Mouse (Mus musculus) intestine, embryonic 16.5 days (tissue): Measurements from ENCODE around the gene Zfp213. TPM values are rescaled to one million over a fixed set of nuclear protein-coding genes. Genes with fewer than 3 reads are reported as not detected.
"Not testable (repeated sequence)": the region's sequence is repeated elsewhere in the genome, so short reads cannot be mapped to it uniquely, and the experiment has no call there.

ENCODE experiments used
- ATAC-seq: fragments of 200-750 bp; cut with Nextera tagmentation; 2 replicates; pipeline ENCODE4 v1.8.0; 2017; ENCODE audit warnings: moderate TSS enrichment, moderate library complexity
- H3K27ac ChIP-seq: fragments of 300-500 bp; sonication (generic); 2 replicates; pipeline ENCODE4 v1.5.1; 2014; ENCODE audit warnings: mild to moderate bottlenecking, low read length
- H3K27me3 ChIP-seq: fragments of 300-500 bp; sonication (generic); replicated peaks from 2 replicates; pipeline ENCODE4 v1.6.1; 2014; ENCODE audit warnings: low read length, control low read depth, mixed read lengths; ENCODE audit not compliant: control insufficient read depth, insufficient read depth
- H3K36me3 ChIP-seq: fragments of 300-500 bp; sonication (generic); 2 replicates; pipeline ENCODE4 v1.6.1; 2014; ENCODE audit warnings: low read length, control low read depth; ENCODE audit not compliant: control insufficient read depth, insufficient read depth
- H3K4me1 ChIP-seq: fragments of 300-500 bp; sonication (generic); 2 replicates; pipeline ENCODE4 v1.6.1; 2014; ENCODE audit warnings: low read length, control low read depth, mixed read lengths; ENCODE audit not compliant: control insufficient read depth, insufficient read depth
- H3K4me2 ChIP-seq: fragments of 300-500 bp; sonication (generic); 2 replicates; pipeline ENCODE4 v1.6.1; 2014; ENCODE audit warnings: low read depth, low read length, control low read depth
- H3K4me3 ChIP-seq: fragments of 300-500 bp; sonication (generic); 2 replicates; pipeline ENCODE4 v1.5.1; 2014; ENCODE audit warnings: mild to moderate bottlenecking, low read length
- H3K9ac ChIP-seq: fragments of 300-500 bp; sonication (generic); 2 replicates; pipeline ENCODE4 v1.6.1; 2014; ENCODE audit warnings: low read depth, low read length
- H3K9me3 ChIP-seq: fragments of 300-500 bp; sonication (generic); 2 replicates; pipeline ENCODE4 v1.6.1; 2016; ENCODE audit warnings: low read length, control low read depth; ENCODE audit not compliant: control insufficient read depth
- WGBS: fragments of 180-500 bp; shearing (Covaris S2); extraction: QIAGEN DNeasy Blood & Tissue Kit; methylation state at CpG from one replicate; pipeline ENCODE4 v1.1.7; 2014; 5-methylcytosine and 5-hydroxymethylcytosine counted together
- polyA plus RNA-seq: library from polyadenylated mRNA; unstranded; fragments of >200 nt; fragmentation: Nextera tagmentation; extraction: Ambion mirVana; gene quantifications from 2 replicates; pipeline ENCODE4 v1.2.1, GENCODE M21; 2015

The Zfp213 gene
- polyA plus RNA-seq, 1 experiment from 2014 or later, result 16.0 TPM

DNA sequence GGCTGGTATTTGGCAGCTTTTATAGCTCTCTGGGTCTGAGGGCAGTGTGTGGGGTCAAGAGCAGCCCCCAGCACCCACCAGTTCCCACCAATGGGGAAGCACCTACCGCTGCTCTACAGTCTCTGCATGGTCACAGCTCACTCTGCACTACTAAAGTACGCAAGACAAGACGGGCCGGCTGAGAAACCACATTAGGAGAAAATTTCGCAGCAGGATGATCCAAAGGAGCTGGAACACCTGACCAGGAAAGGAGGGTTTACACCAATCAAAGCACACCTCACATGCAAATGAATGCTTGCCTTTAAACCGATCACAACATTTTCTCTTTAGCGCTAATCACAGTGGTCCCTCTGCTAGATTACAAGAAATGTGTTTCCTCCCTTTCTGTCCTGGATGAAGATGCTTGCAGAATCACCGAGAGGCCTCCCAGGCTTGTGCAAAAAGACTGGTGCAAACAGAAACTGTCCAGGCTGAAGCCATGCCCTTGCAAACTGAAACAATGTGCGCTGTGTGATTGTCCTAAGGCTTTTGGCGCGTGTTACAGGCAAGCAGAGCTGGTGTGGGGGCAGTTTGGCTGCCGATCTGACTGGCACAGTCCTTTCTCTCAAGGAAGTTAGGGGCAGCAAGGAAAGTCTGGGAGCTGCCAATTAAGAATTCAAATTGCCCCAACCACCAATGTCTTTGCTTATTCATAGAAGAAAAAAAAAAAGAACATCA is 21.9 kb downstream of the Zfp213 start:
- no peak overlapping the region for H3K4me3 ChIP-seq
- peaks cover 14% of the 10 kb centered on the region; the same call in 1 of the 2 replicates for H3K4me1 ChIP-seq
- no peaks in the 10 kb centered on the region for H3K36me3 ChIP-seq
- peak overlapping the region; percentile 24; the same call in 1 of the 2 replicates for H3K4me2 ChIP-seq
- no peaks in the 10 kb centered on the region for H3K9me3 ChIP-seq
- ATAC-seq, result no peak
- 23% methylated on average over 12 of the region's 12 CpGs for WGBS
- H3K9ac ChIP-seq, result no peak overlapping the region
- no peak overlapping the region for H3K27ac ChIP-seq
- H3K27me3 ChIP-seq, result 0 out of 2 replicates have a peak, but pooled peaks cover 2% of the 10 kb centered on the region

DNA sequence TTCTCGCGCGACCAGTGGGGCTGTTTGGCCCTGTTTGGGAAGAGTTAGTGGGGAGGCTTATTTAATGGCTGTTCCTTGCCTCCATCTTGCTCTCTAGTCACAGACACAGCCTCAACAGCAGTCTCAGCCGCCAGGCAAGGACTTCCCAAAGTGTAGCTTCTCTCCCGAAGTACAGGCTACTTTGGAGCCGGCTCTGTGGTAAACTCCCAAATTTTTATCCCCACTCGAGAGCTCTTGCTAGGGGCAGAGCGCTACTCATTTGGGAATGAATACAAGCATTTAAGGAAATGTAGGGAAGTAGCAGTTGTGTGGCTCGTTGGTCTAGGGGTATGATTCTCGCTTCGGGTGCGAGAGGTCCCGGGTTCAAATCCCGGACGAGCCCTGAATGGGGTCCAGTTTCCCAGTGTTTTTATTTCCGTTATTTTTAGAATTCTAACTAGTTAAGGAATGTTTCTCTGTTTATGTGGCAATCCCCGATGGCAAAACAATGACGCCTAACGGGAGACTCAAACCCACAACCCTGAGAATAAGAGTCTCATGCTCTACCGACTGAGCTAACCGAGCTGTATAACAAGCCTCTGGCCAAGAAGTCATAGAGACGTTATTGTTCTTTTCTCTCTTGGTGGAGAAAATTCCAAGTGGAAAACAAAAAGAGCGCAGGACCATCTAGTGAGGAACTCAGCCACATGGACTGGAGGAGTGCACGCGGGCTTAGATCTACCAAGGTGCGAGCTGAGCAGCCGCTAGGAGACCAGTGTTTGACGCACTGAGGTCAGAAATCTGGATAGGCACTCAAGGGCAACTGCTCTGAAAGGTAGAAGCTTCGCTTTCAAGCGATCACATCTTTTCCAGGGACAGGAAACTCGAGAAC is 23.2 kb downstream of the Zfp213 start:
- Histone ChIP-seq H3K4me2 (0 out of 2 replicates have a peak overlapping the region, but pooled peaks have one; percentile 14), H3K9me3 (no peaks in the 10 kb centered on the region), H3K4me1 (peaks cover 14% of the 10 kb centered on the region; the same call in 1 of the 2 replicates), H3K27me3 (0 out of 2 replicates have a peak, but pooled peaks cover 2% of the 10 kb centered on the region), H3K4me3 (no peak overlapping the region), H3K9ac (no peak overlapping the region), H3K36me3 (no peaks in the 10 kb centered on the region), H3K27ac (no peak overlapping the region)
- ATAC-seq, result no peak
- 28% methylated on average over 31 of the region's 31 CpGs for WGBS

DNA sequence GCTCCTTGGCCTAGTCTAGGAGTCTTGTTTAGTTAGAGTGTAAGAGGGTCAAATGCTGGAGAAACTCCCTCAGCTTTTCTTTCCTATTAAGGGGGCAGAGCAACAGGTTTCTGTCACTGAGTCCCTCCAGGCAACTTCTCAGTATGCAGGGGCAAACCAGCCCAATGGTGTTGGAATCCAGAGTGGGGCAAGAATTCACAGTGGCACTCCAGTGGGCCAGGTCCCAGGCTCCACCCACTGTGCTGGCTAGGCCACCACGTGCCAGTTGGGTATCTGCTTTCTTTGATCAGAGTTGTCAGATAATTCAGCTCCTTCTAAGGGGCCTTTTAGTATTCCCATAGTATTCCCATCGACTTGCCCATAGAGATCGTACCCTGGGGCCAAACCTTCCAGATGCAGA is 23.9 kb downstream of the Zfp213 start:
- H3K9ac ChIP-seq, result no peak overlapping the region
- H3K36me3 ChIP-seq, result no peaks in the 10 kb centered on the region
- H3K4me1 ChIP-seq, result peaks cover 14% of the 10 kb centered on the region; the same call in 1 of the 2 replicates
- no peaks in the 10 kb centered on the region for H3K9me3 ChIP-seq
- no peak for ATAC-seq
- H3K27me3 ChIP-seq, result peaks cover 3% of the 10 kb centered on the region; the same call in 1 of the 2 replicates
- H3K4me2 ChIP-seq, result no peak overlapping the region
- no peak overlapping the region for H3K27ac ChIP-seq
- 46% methylated on average over 3 of the region's 3 CpGs for WGBS
- no peak overlapping the region for H3K4me3 ChIP-seq

DNA sequence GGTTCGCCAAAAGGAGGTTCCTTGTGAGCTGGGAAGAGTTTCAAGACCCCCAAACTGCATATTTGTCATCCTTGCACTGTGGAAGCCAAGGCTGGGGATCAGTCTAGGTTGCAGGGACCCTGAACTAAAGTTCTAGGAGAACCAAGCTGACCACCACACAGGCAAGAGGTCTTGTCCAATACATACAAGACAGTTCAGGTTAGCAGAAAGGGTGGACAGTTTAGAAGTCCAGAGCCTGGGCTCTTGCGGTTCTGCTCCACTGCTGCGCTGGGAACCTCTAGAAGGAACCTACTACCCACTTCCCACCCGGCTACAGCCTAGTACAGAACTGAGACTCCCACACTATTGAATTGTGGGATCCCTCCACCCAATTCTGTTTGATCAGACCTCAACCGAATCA is 24.4 kb downstream of the Zfp213 start:
- no peak overlapping the region for H3K4me2 ChIP-seq
- 92% methylated on average over 5 of the region's 5 CpGs for WGBS
- peaks cover 14% of the 10 kb centered on the region; the same call in 1 of the 2 replicates for H3K4me1 ChIP-seq
- no peak overlapping the region for H3K9ac ChIP-seq
- no peaks in the 10 kb centered on the region for H3K36me3 ChIP-seq
- no peak overlapping the region for H3K4me3 ChIP-seq
- no peak overlapping the region for H3K27ac ChIP-seq
- H3K27me3 ChIP-seq, result peaks cover 5% of the 10 kb centered on the region; the same call in 1 of the 2 replicates
- ATAC-seq, result no peak
- H3K9me3 ChIP-seq, result no peaks in the 10 kb centered on the region

DNA sequence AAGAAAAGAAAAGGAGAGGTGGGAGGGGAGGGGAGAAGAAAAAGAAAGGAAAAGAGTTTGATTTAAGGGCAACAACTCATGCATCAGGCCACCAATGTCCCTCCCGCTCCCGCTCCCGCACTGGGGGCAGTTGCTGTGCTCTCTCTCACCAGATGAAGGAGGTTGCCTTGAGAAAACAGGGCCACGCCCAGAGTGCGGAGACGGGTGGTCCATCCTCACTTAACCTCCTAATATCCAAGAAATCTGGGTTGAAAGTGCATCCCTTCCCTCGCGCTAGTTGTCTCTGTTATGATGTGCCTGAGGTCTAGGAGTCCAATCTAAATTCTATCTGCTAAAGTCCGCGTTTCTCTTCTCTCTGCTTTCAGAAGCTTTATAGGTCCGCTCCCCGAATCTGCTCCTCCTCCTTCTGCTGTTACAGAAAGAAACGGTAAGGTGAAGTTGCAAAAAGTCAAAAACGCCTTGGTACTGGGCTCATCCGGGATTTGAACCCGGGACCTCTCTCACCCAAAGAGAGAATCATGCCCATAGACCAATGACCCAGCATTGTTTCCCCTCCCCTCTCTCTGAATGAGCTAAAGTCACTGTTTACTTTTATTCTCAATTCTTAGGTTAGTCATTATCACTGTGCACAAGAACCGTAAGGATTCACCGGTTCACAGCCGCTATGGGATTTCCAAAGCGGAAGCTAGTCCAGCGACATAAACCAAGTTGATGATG is 25.6 kb downstream of the Zfp213 start:
- Histone ChIP-seq H3K4me3 (peak overlapping the region; percentile 36), H3K4me2 (peak overlapping the region; percentile 60), H3K27me3 (peaks cover 5% of the 10 kb centered on the region; the same call in 1 of the 2 replicates), H3K9me3 (no peaks in the 10 kb centered on the region), H3K9ac (no peak overlapping the region), H3K36me3 (no peaks in the 10 kb centered on the region), H3K4me1 (peaks cover 11% of the 10 kb centered on the region; the same call in 1 of the 2 replicates), H3K27ac (no peak overlapping the region)
- ATAC-seq, result no peak
- WGBS, result 12% methylated on average over 21 of the region's 21 CpGs

DNA sequence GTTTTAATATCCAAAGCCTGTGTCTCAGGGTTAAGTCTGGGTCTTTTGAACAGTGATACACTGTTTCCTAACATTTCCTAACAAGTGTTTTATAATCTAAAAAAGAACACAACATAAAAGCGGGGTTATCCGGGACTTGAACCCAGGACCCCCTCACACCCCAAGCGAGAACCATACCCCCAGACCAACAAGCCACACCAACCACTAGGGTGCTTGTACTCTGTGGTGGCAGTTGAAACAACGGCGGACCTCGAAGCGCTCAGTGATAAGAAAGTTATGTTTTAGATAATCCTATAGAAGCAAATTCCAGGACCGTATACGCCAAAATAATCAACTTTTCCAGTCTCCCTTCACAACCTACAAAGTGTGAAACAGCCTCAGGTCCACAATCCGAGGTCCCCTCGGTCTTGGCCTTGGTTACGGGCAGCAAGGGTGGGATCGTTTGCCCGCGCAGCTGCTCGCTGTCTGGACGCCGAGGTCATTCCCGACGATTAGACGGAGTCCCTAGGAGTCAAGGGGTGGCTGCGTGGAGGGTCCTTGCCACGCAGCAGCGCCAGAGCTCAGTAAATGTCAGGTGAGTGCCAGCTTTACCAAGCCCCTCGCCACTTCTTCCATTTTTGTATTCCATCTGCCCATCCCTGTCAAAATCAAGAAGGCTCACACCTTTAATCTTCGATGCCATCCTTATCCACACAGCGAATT is 26.3 kb downstream of the Zfp213 start:
- no peaks in the 10 kb centered on the region for H3K9me3 ChIP-seq
- H3K4me3 ChIP-seq, result peak overlapping the region; percentile 36
- ATAC-seq, result no peak
- 0 out of 2 replicates have a peak overlapping the region, but pooled peaks have one; percentile 38 for H3K9ac ChIP-seq
- H3K4me1 ChIP-seq, result peaks cover 7% of the 10 kb centered on the region; the same call in 1 of the 2 replicates
- WGBS, result 6% methylated on average over 27 of the region's 27 CpGs
- peaks cover 5% of the 10 kb centered on the region; the same call in 1 of the 2 replicates for H3K27me3 ChIP-seq
- no peaks in the 10 kb centered on the region for H3K36me3 ChIP-seq
- H3K4me2 ChIP-seq, result peak overlapping the region; percentile 60
- H3K27ac ChIP-seq, result no peak overlapping the region

DNA sequence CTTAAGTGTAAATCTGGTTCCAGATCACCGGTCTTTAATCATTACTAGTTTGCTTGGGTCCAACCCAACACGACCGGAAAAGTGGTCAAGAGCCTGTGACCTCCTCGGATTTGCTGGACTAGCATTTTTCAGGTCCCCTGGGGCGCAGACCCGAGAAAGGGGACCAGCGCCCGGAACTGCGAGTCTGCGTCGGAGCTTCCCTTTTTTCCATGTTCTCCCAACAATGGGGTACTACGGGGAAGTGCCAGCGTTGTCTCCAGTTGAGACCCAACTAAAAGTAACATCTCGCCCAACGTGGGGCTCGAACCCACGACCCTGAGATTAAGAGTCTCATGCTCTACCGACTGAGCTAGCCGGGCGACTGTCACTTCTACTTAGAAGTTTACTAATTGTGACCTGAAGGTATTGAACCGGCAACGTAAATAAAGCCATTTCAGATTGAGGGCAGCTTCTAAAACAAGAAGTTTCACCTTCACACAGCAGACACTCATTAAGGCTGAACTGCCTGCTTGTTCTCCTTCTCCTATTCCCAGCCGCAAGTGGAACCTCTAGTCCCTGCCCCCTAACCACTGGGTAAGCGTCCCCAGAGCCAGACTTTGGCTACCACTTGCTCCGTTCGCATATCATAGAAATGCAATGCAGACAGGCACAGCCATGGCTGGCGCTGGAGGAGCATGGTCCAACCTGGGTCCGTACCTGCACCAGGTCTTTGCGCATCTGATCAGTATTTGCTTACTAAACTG is 28.8 kb downstream of the Zfp213 start:
- H3K9me3 ChIP-seq, H3K27ac ChIP-seq, H3K27me3 ChIP-seq, H3K36me3 ChIP-seq, H3K4me1 ChIP-seq, H3K9ac ChIP-seq: not testable (repeated sequence)
- peak; percentile 75 for ATAC-seq
- 2% methylated on average over 17 of the region's 29 CpGs for WGBS
- Histone ChIP-seq H3K4me3 (peak overlapping the region; percentile 27), H3K4me2 (peak overlapping the region; percentile 42)
